Mouse (Mus musculus) cortical plate, adult 2 months (tissue): ENCODE data around the gene 1600014C10Rik.

Source experiments
- CTCF ChIP-seq: fragments of 200-500 bp; IDR thresholded peaks from 2 replicates; pipeline ENCODE4 v1.5.1; 2011; ENCODE audit warnings: mild to moderate bottlenecking, control low read depth, low read length; ENCODE audit not compliant: insufficient read depth; ENCODE audit errors: extremely low read depth
- POLR2A ChIP-seq: fragments of 200-500 bp; IDR thresholded peaks from 2 replicates; pipeline ENCODE4 v1.6.1; 2011; ENCODE audit warnings: mild to moderate bottlenecking, low read length, control low read depth; ENCODE audit not compliant: insufficient read depth; ENCODE audit errors: extremely low read depth

DNA sequence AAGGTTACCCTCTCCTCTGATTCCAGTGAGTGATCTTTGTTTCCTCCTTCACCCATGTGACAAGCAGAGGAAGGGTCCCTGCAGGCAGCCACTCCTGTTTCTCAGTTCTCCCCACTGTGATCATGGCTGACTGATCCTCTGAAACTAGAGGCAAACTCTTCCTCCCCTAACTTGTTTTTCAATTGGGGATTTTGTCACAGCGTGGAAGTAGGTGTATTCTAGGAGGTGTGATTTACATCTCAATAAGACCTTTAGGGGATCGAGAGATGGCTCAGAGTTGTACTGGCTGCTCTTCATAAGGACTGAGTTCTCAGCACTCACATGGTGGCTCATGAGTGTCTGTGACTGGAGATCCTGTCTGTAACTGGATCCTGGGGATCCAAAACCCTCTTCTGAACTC is 22.8 kb downstream of the 1600014C10Rik start:
- TF ChIP-seq POLR2A (no peak), CTCF (no peak)
